8 mouse cellular contexts compared by ENCODE assay signal in genomic region chr2:119802767-119803617, GRCm38 (mm10). TPM values are rescaled to one million over a fixed set of nuclear protein-coding genes. Genes with fewer than 3 reads are reported as not detected.
DNase-seq lines count a peak whose midpoint lies in the region; ATAC-seq lines count a peak whose summit lies in the region.

No protein-coding gene starts in this region.

- H3K9me3 ChIP-seq in forebrain, embryonic 12.5 days, result no peaks in the 10 kb centered on the region
- H3K9me3 ChIP-seq in midbrain, embryonic 13.5 days, result no peaks in the 10 kb centered on the region

- peak; percentile 53 for DNase-seq in cerebellum, adult 11-12 months
- DNase-seq in cerebellum, adult 9-10 months, result no peak
- peak; percentile 41 for DNase-seq in left cerebral cortex, postnatal 4 days
- no peak for DNase-seq in left cerebral cortex, adult 11 months (ENCODE audit: low spot score)
- no peak for DNase-seq in frontal cortex, postnatal 14 days (ENCODE audit: low spot score in 2 of 2)

- peaks cover 24% of the 10 kb centered on the region for H3K27me3 ChIP-seq in forebrain, embryonic 12.5 days
- H3K27me3 ChIP-seq in midbrain, embryonic 13.5 days, result peaks cover 19% of the 10 kb centered on the region

- peaks cover 25% of the 10 kb centered on the region for H3K36me3 ChIP-seq in forebrain, embryonic 12.5 days (replicated peaks)
- H3K36me3 ChIP-seq in midbrain, embryonic 13.5 days, result peaks cover 13% of the 10 kb centered on the region

- H3K4me2 ChIP-seq in forebrain, embryonic 12.5 days, result peak overlapping the region; percentile 40
- peak overlapping the region; percentile 31 for H3K4me2 ChIP-seq in midbrain, embryonic 13.5 days (replicated peaks)

- peak; percentile 81 for ATAC-seq in forebrain, embryonic 12.5 days (ENCODE audit: low FRiP score)
- peak; percentile 65 for ATAC-seq in midbrain, embryonic 13.5 days
- no peak for ATAC-seq in CD4-positive, CD25-positive, alpha-beta regulatory T cell, adult 4 months

- H3K9ac ChIP-seq in forebrain, embryonic 12.5 days, result 0 out of 2 replicates have a peak overlapping the region, but pooled peaks have one; percentile 17
- H3K9ac ChIP-seq in midbrain, embryonic 13.5 days (replicated peaks), result no peak overlapping the region

- peaks cover 65% of the 10 kb centered on the region for H3K4me1 ChIP-seq in forebrain, embryonic 12.5 days
- peaks cover 55% of the 10 kb centered on the region for H3K4me1 ChIP-seq in midbrain, embryonic 13.5 days (replicated peaks)

- peak overlapping the region; percentile 10; the same call in 1 of the 2 replicates for H3K4me3 ChIP-seq in forebrain, embryonic 12.5 days (replicated peaks)
- H3K4me3 ChIP-seq in midbrain, embryonic 13.5 days (replicated peaks), result no peak overlapping the region

- intact Hi-C loops in left cerebral cortex, postnatal 4 days (cut with DNase I), result no loop called here

- H3K27ac ChIP-seq in forebrain, embryonic 12.5 days, result peak overlapping the region; percentile 75
- H3K27ac ChIP-seq in midbrain, embryonic 13.5 days, result peak overlapping the region; percentile 51; the same call in 1 of the 2 replicates

- 11% methylated on average over 10 of the region's 10 CpGs for WGBS in forebrain, embryonic 12.5 days
- WGBS in midbrain, embryonic 13.5 days, result 14% methylated on average over 10 of the region's 10 CpGs

RNA-seq across cellular contexts. Expression of gene Tyro3, which starts 5.5 kb away (rescaled TPM):
- 10 to 100 TPM; 40.9 to 50.9 TPM for total RNA-seq in left cerebral cortex, postnatal 4 days (2021)
- polyA plus RNA-seq in forebrain, embryonic 12.5 days (2016; fragmentation: Nextera tagmentation; extraction: Ambion mirVana), result 27.7 and 28.2 TPM in 2 replicates
- polyA plus RNA-seq in midbrain, embryonic 13.5 days (2015; fragmentation: Nextera tagmentation; extraction: Ambion mirVana), result 15.7 and 16.1 TPM in 2 replicates
- polyA plus RNA-seq in CD4-positive, CD25-positive, alpha-beta regulatory T cell, adult 4 months (2017; shearing (Covaris generic)), result 1 to 10 TPM; 1.1 to 1.3 TPM

RNA-seq across cellular contexts. Expression of gene Rpap1, which starts 15.7 kb away (rescaled TPM):
- total RNA-seq in left cerebral cortex, postnatal 4 days (2021), result 10 to 100 TPM; 17.6 to 18.4 TPM
- 32.8 and 33.4 TPM in 2 replicates for polyA plus RNA-seq in forebrain, embryonic 12.5 days (2016; fragmentation: Nextera tagmentation; extraction: Ambion mirVana)
- polyA plus RNA-seq in midbrain, embryonic 13.5 days (2015; fragmentation: Nextera tagmentation; extraction: Ambion mirVana), result 25.1 and 26.8 TPM in 2 replicates
- polyA plus RNA-seq in CD4-positive, CD25-positive, alpha-beta regulatory T cell, adult 4 months (2017; shearing (Covaris generic)), result 10 to 100 TPM; 15.7 to 34.0 TPM

RNA-seq across cellular contexts. Expression of gene Ltk, which starts 42.8 kb away (rescaled TPM):
- total RNA-seq in left cerebral cortex, postnatal 4 days (2021), result 1 to 10 TPM; 1.3 to 2.3 TPM
- polyA plus RNA-seq in forebrain, embryonic 12.5 days (2016; fragmentation: Nextera tagmentation; extraction: Ambion mirVana), result 0.12 TPM in 1 of 2 replicates, not detected in the other
- 0.55 and 0.65 TPM in 2 replicates for polyA plus RNA-seq in midbrain, embryonic 13.5 days (2015; fragmentation: Nextera tagmentation; extraction: Ambion mirVana)
- polyA plus RNA-seq in CD4-positive, CD25-positive, alpha-beta regulatory T cell, adult 4 months (2017; shearing (Covaris generic)), result not detected

Comparison
In these comparisons a context has a peak if more than half of its experiments do, and no peak if none do; other contexts are left out.
1. DNase-seq: peak in cerebellum, adult 11-12 months (single experiment) and left cerebral cortex, postnatal 4 days (single experiment); none in cerebellum, adult 9-10 months (single experiment), left cerebral cortex, adult 11 months (single experiment) and frontal cortex, postnatal 14 days (0 of 2).